Mouse (Mus musculus) spleen, adult 2 months (tissue): ENCODE data around the gene Phka2. TPM values are rescaled to one million over a fixed set of nuclear protein-coding genes. Genes with fewer than 3 reads are reported as not detected.
A peak's percentile ranks its signal among the peaks of the same experiment; 100 is the strongest.

Source experiments
- DNase-seq, 2 experiments: peaks; one replicate each; pipeline versions ENCODE4 v3.0.0 to v3.0.0-alpha.2; 2012 to 2021; ENCODE audit warnings: low spot score in 2 of 2, low read depth in 1 of 2
- H3K27ac ChIP-seq: fragments of 200-500 bp; 2 replicates; pipeline ENCODE4 v1.5.1; 2012; ENCODE audit warnings: low read length, inconsistent platforms; ENCODE audit not compliant: insufficient read depth
- H3K27me3 ChIP-seq: fragments of 200-500 bp; 2 replicates; pipeline ENCODE4 v1.6.1; 2012; ENCODE audit warnings: mild to moderate bottlenecking, moderate library complexity, low read length, inconsistent platforms; ENCODE audit not compliant: control insufficient read depth, insufficient read depth
- H3K36me3 ChIP-seq: fragments of 200-500 bp; 2 replicates; pipeline ENCODE4 v1.6.1; 2012; ENCODE audit warnings: mild to moderate bottlenecking, low read length, inconsistent platforms; ENCODE audit not compliant: control insufficient read depth, insufficient read depth
- H3K4me1 ChIP-seq: fragments of 200-500 bp; 2 replicates; pipeline ENCODE4 v1.6.1; 2011; ENCODE audit warnings: inconsistent platforms; ENCODE audit not compliant: control insufficient read depth, insufficient read depth, insufficient read length
- H3K4me3 ChIP-seq: fragments of 200-500 bp; 2 replicates; pipeline ENCODE4 v1.5.1; 2011; ENCODE audit warnings: mild to moderate bottlenecking, inconsistent platforms; ENCODE audit not compliant: insufficient read depth, insufficient read length; ENCODE audit errors: extremely low read depth
- CTCF ChIP-seq: fragments of 200-500 bp; IDR thresholded peaks from 2 replicates; pipeline ENCODE4 v1.5.1; 2011; ENCODE audit warnings: mild to moderate bottlenecking, inconsistent platforms; ENCODE audit not compliant: insufficient read depth, insufficient read length, insufficient replicate concordance; ENCODE audit errors: extremely low read depth
- POLR2A ChIP-seq: fragments of 200-500 bp; IDR thresholded peaks from 2 replicates; pipeline ENCODE4 v1.6.1; 2011; ENCODE audit warnings: low read depth, low read length, inconsistent platforms
- WGBS: fragments of 180-500 bp; shearing (Covaris S2); methylation state at CpG from one replicate; pipeline ENCODE4 v1.1.7; 2018; 5-methylcytosine and 5-hydroxymethylcytosine counted together
- polyA plus RNA-seq: library from polyadenylated mRNA; depleted of rRNA; stranded (reverse); fragments of >200 nt; gene quantifications from 2 replicates; pipeline ENCODE4 v1.2.3, GENCODE M21; 2012

The Phka2 gene
- polyA plus RNA-seq, 1 experiment, result 10.2 TPM

GRCm38 (mm10) chrX:160598055-160598454 is 96.1 kb downstream of the Phka2 start:
- no peaks in the 10 kb centered on the region for H3K27me3 ChIP-seq
- H3K4me1 ChIP-seq, result peaks cover 4% of the 10 kb centered on the region; the same call in 1 of the 2 replicates
- DNase-seq, result no peak
- H3K4me3 ChIP-seq, result no peak overlapping the region
- H3K36me3 ChIP-seq, result no peaks in the 10 kb centered on the region
- 89% methylated on average over 2 of the region's 2 CpGs for WGBS
- no peak overlapping the region for H3K27ac ChIP-seq
- TF ChIP-seq POLR2A (no peak), CTCF (no peak)

DNA sequence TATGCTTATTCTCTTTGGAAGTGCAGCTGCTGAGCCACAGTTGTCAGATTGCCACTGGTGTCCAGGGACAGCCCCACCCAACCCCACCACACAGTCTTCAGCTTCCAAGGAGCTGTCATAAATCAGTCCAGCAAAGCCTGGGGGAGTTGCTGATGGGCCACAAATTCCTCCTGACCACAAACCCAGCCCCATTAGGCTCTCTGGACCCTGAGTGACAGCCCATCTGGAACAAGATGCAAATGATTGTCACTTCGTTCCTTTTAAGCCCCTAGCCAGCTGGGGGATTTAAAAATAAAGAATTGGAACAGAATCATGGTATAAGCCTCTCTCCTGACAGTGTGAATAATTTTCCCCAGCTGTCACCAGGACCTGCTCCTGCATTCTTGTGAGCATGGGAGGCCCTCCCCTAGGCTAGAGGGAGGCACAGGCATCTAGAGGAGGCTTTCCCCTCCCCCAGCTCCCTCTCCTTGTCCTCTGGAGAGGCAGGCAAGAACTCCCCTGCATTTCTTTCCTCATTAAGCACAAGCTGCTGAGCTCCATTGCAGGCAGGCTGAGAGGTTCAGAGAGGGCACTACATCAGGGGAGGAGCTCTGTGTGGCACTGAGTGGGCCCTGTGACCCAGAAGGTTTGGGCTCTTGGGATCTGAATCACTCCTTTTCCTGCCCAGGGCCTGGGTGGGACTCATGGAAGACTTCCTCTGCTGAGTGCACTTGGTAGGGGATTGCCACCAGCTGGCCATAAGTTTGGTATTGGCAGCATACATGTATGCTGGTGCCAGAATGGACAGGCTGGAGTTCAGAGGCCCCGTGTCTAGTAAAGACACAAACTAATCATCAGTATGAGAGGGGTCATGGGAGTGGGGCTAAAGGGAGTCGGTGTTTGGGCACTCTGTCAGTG is 96.8 kb downstream of the Phka2 start:
- DNase-seq, result no peak
- 72% methylated on average over 3 of the region's 3 CpGs for WGBS
- H3K36me3 ChIP-seq, result no peaks in the 10 kb centered on the region
- H3K27ac ChIP-seq, result no peak overlapping the region
- no peaks in the 10 kb centered on the region for H3K27me3 ChIP-seq
- H3K4me3 ChIP-seq, result no peak overlapping the region
- H3K4me1 ChIP-seq, result peaks cover 4% of the 10 kb centered on the region; the same call in 1 of the 2 replicates
- TF ChIP-seq POLR2A (no peak), CTCF (no peak)

GRCm38 (mm10) chrX:160601053-160601452 is 99.1 kb downstream of the Phka2 start:
- 34% methylated on average over 3 of the region's 3 CpGs for WGBS
- DNase-seq, result no peak

DNA sequence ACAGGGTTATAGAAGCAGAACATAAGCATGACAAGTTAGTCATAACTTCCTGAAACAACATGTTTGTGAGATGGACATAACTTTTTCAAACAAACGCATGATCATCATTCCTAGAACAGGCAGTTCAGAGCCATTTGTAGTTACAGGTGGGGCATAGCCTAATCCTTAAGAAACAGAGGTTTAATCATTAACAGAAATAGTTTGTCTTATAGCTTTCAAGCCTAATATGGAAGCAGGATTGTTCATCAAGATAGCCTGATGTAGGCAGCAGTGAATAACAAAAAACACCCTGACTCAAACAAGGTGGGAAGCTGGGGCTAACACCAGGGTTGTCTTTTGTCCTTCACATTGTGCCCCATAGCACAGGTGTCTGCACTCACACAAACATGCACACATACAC is 100.8 kb downstream of the Phka2 start:
- Histone ChIP-seq H3K27me3 (no peaks in the 10 kb centered on the region), H3K4me1 (peaks cover 4% of the 10 kb centered on the region; the same call in 1 of the 2 replicates), H3K27ac (no peak overlapping the region), H3K4me3 (no peak overlapping the region), H3K36me3 (no peaks in the 10 kb centered on the region)
- TF ChIP-seq POLR2A (no peak), CTCF (no peak)
- DNase-seq, result no peak
- 77% methylated on average over 1 of the region's 1 CpGs for WGBS

More at GRCm38 (mm10) chrX:160601053-160601452, 99.1 kb downstream of the Phka2 start:
- no peaks in the 10 kb centered on the region for H3K27me3 ChIP-seq
- H3K36me3 ChIP-seq, result no peaks in the 10 kb centered on the region
- no peak overlapping the region for H3K4me3 ChIP-seq
- H3K4me1 ChIP-seq, result peaks cover 4% of the 10 kb centered on the region; the same call in 1 of the 2 replicates
- TF ChIP-seq CTCF, result no peak
- TF ChIP-seq POLR2A, result no peak
- H3K27ac ChIP-seq, result no peak overlapping the region

GRCm38 (mm10) chrX:160603316-160603715 is 101.3 kb downstream of the Phka2 start:
- H3K27ac ChIP-seq, result no peak overlapping the region
- TF ChIP-seq POLR2A, result no peak
- no peak for TF ChIP-seq CTCF
- no peaks in the 10 kb centered on the region for H3K36me3 ChIP-seq
- DNase-seq, result no peak
- H3K27me3 ChIP-seq, result no peaks in the 10 kb centered on the region
- 87% methylated on average over 2 of the region's 2 CpGs for WGBS
- H3K4me1 ChIP-seq, result peaks cover 3% of the 10 kb centered on the region; the same call in 1 of the 2 replicates
- no peak overlapping the region for H3K4me3 ChIP-seq

- H3K27me3 ChIP-seq, result no peaks in the 10 kb centered on the region
- no peaks in the 10 kb centered on the region; the same call in 1 of the 2 replicates for H3K4me1 ChIP-seq
- DNase-seq, result no peak
- H3K27ac ChIP-seq, result no peak overlapping the region
- 58% methylated on average over 6 of the region's 6 CpGs for WGBS
- no peak overlapping the region for H3K4me3 ChIP-seq
- H3K36me3 ChIP-seq, result no peaks in the 10 kb centered on the region
- TF ChIP-seq POLR2A (no peak), CTCF (no peak)
Measured at GRCm38 (mm10) chrX:160603981-160604541, 102.1 kb downstream of the Phka2 start.

DNA sequence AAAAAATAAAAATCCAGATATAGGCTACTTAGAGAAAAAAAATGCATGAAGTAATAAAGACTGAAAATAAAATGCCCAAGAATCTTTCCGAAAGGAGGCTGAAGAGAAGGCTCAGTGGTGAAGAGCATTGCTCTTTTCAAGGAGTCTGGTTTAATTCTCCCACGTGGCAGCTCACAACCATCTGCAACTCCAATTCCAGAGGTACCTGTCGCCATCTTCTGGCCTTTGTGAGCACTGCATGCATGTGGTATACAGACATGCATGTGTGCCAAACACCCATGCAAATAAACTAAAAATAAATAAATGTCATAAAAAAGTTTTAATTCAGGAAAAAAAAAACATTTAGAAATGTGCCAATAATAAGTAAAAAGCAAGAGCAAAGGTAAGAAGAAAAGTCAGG is 107.9 kb downstream of the Phka2 start:
- no peaks in the 10 kb centered on the region for H3K27me3 ChIP-seq
- no peak overlapping the region for H3K4me3 ChIP-seq
- H3K27ac ChIP-seq, result no peak overlapping the region
- H3K36me3 ChIP-seq, result no peaks in the 10 kb centered on the region
- no peak for TF ChIP-seq CTCF
- no peak for TF ChIP-seq POLR2A
- 34% methylated on average over 3 of the region's 3 CpGs for WGBS
- peak; percentile 1 to 5 for DNase-seq
- H3K4me1 ChIP-seq, result no peaks in the 10 kb centered on the region
